Mouse (Mus musculus): ENCODE measurements around the gene Cmklr1.

GRCm38 (mm10) chr5:113565101-113565854 lies 84.9 kb downstream of the Cmklr1 start:
- no peak for TF ChIP-seq CTCF (IDR thresholded peaks at IDR 0.05; ENCODE audit: low read depth)
- TF ChIP-seq EP300 (optimal IDR thresholded peaks at IDR 0.05) = no peak

Data from stomach, postnatal 0 days (tissue).